Mouse (Mus musculus): ENCODE data around the gene Olfml1. TPM values are rescaled to one million over a fixed set of nuclear protein-coding genes. Genes with fewer than 3 reads are reported as not detected.

The Olfml1 gene
- polyA plus RNA-seq, 1 experiment = not detected

- no peak overlapping the region for H3K27ac ChIP-seq (ENCODE audit: insufficient read depth, low read depth, low read length)
- no peak overlapping the region for H3K4me3 ChIP-seq (ENCODE audit: insufficient read depth, low read length)
- TF ChIP-seq POLR2A (IDR thresholded peaks at IDR 0.05; ENCODE audit: borderline replicate concordance, low read depth, low read length) (no peak), CTCF (IDR thresholded peaks at IDR 0.05; ENCODE audit: low read depth, low read length) (no peak)
- H3K4me1 ChIP-seq (ENCODE audit: control insufficient read depth, insufficient read depth, low read length) = no peaks in the 10 kb centered on the region
These were observed 19.4 kb upstream of the Olfml1 start for GRCm38 (mm10) chr7:107547872-107548271.

- TF ChIP-seq CTCF (IDR thresholded peaks at IDR 0.05; ENCODE audit: low read depth, low read length) (no peak), POLR2A (IDR thresholded peaks at IDR 0.05; ENCODE audit: borderline replicate concordance, low read depth, low read length) (no peak)
- H3K4me1 ChIP-seq (ENCODE audit: control insufficient read depth, insufficient read depth, low read length) = no peaks in the 10 kb centered on the region
These were observed 13.8 kb upstream of the Olfml1 start for GRCm38 (mm10) chr7:107553461-107553860.

DNA sequence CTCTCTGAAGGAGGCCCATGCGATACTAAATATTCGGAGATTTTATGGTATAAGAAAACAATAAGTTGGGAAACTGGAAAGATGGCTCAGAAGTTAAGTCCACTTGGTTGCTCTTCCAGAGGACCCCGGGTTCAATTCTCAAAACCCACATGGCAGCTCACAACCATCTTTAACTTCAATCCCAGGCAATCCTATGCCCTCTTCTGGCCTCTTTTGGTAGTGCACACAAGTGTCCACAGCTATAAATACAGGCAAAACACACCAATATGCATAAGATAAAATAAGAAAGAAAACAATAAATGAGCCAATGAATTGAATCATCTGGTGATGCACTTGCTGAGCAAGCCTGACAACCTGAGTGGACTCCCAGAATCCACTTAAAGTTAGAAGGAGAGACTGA, 11.3 kb upstream of the Olfml1 start:
- no peaks in the 10 kb centered on the region for H3K4me1 ChIP-seq (ENCODE audit: control insufficient read depth, insufficient read depth, low read length)
- no peak overlapping the region for H3K4me3 ChIP-seq (ENCODE audit: insufficient read depth, low read length)
- no peak for TF ChIP-seq CTCF (IDR thresholded peaks at IDR 0.05; ENCODE audit: low read depth, low read length)
- TF ChIP-seq POLR2A (IDR thresholded peaks at IDR 0.05; ENCODE audit: borderline replicate concordance, low read depth, low read length) = no peak
- no peak overlapping the region for H3K27ac ChIP-seq (ENCODE audit: insufficient read depth, low read depth, low read length)

More at GRCm38 (mm10) chr7:107553461-107553860, 13.8 kb upstream of the Olfml1 start:
- Histone ChIP-seq H3K4me3 (ENCODE audit: insufficient read depth, low read length) (no peak overlapping the region), H3K27ac (ENCODE audit: insufficient read depth, low read depth, low read length) (no peak overlapping the region)

- TF ChIP-seq CTCF (IDR thresholded peaks at IDR 0.05; ENCODE audit: low read depth, low read length) = no peak
- TF ChIP-seq POLR2A (IDR thresholded peaks at IDR 0.05; ENCODE audit: borderline replicate concordance, low read depth, low read length) = no peak
- Histone ChIP-seq H3K4me3 (ENCODE audit: insufficient read depth, low read length) (no peak overlapping the region), H3K27ac (ENCODE audit: insufficient read depth, low read depth, low read length) (no peak overlapping the region), H3K4me1 (ENCODE audit: control insufficient read depth, insufficient read depth, low read length) (no peaks in the 10 kb centered on the region)
These were observed 6.6 kb upstream of the Olfml1 start for GRCm38 (mm10) chr7:107560675-107561074.

DNA sequence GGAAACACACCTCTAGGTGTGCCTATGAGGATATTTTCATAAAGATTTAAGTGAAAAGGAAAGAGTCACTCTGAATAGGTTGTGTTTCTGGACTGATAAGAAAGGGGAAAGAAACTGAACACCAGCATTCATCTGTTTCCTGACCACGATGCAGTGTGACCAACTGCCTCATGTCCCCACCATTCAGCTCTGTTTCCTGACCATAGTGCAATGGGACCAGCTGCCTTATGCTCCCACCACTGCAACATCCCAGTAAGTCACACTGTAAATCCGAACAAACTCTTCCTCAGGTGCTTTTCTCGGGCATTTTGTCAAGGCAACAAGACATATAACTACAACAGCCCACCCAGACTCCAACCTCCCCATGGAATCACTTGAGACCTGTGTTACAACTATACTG, 5.7 kb upstream of the Olfml1 start:
- Histone ChIP-seq H3K4me3 (ENCODE audit: insufficient read depth, low read length) (no peak overlapping the region), H3K4me1 (ENCODE audit: control insufficient read depth, insufficient read depth, low read length) (0 out of 2 replicates have a peak, but pooled peaks cover 2% of the 10 kb centered on the region), H3K27ac (ENCODE audit: insufficient read depth, low read depth, low read length) (no peak overlapping the region)
- TF ChIP-seq CTCF (IDR thresholded peaks at IDR 0.05; ENCODE audit: low read depth, low read length) (no peak), POLR2A (IDR thresholded peaks at IDR 0.05; ENCODE audit: borderline replicate concordance, low read depth, low read length) (no peak)

- Histone ChIP-seq H3K4me3 (ENCODE audit: insufficient read depth, low read length) (no peak overlapping the region), H3K4me1 (ENCODE audit: control insufficient read depth, insufficient read depth, low read length) (0 out of 2 replicates have a peak, but pooled peaks cover 2% of the 10 kb centered on the region), H3K27ac (ENCODE audit: insufficient read depth, low read depth, low read length) (no peak overlapping the region)
- TF ChIP-seq POLR2A (IDR thresholded peaks at IDR 0.05; ENCODE audit: borderline replicate concordance, low read depth, low read length) (no peak), CTCF (IDR thresholded peaks at IDR 0.05; ENCODE audit: low read depth, low read length) (no peak)
These were observed 3.5 kb upstream of the Olfml1 start for GRCm38 (mm10) chr7:107563727-107564126.

GRCm38 (mm10) chr7:107567674-107568073, 428 bp downstream of the Olfml1 start:
- TF ChIP-seq POLR2A (IDR thresholded peaks at IDR 0.05; ENCODE audit: borderline replicate concordance, low read depth, low read length) = no peak
- no peak for TF ChIP-seq CTCF (IDR thresholded peaks at IDR 0.05; ENCODE audit: low read depth, low read length)
- Histone ChIP-seq H3K4me1 (ENCODE audit: control insufficient read depth, insufficient read depth, low read length) (0 out of 2 replicates have a peak, but pooled peaks cover 2% of the 10 kb centered on the region), H3K27ac (ENCODE audit: insufficient read depth, low read depth, low read length) (no peak overlapping the region), H3K4me3 (ENCODE audit: insufficient read depth, low read length) (no peak overlapping the region)

DNA sequence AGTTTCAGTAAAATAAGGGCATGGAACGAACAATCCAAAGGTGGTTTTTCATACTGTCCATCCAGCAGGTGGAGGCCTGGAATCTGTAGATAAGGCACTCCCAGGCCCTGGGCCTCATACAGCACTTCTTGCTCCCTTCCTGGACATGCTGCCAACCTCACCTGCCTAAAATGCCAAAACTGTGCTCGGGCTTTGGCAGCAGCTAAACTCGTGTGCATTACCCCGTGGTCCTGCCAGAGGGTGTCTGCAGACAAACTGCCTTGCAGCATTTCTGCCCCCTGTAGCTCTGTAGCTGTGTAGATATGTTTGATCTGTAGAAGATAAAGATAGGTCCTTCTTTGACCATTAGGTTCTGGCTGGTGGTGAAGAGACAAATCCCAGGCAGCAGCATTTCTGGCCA, 1.7 kb downstream of the Olfml1 start:
- Histone ChIP-seq H3K4me3 (ENCODE audit: insufficient read depth, low read length) (no peak overlapping the region), H3K27ac (ENCODE audit: insufficient read depth, low read depth, low read length) (no peak overlapping the region)
- TF ChIP-seq POLR2A (IDR thresholded peaks at IDR 0.05; ENCODE audit: borderline replicate concordance, low read depth, low read length) (no peak), CTCF (IDR thresholded peaks at IDR 0.05; ENCODE audit: low read depth, low read length) (no peak)

GRCm38 (mm10) chr7:107573856-107574255, 6.6 kb downstream of the Olfml1 start:
- no peak overlapping the region for H3K27ac ChIP-seq (ENCODE audit: insufficient read depth, low read depth, low read length)
- H3K4me3 ChIP-seq (ENCODE audit: insufficient read depth, low read length) = no peak overlapping the region
- H3K4me1 ChIP-seq (ENCODE audit: control insufficient read depth, insufficient read depth, low read length) = no peaks in the 10 kb centered on the region
- TF ChIP-seq CTCF (IDR thresholded peaks at IDR 0.05; ENCODE audit: low read depth, low read length) = no peak
- no peak for TF ChIP-seq POLR2A (IDR thresholded peaks at IDR 0.05; ENCODE audit: borderline replicate concordance, low read depth, low read length)

More for the DNA sequence above, 1.7 kb downstream of the Olfml1 start:
- H3K4me1 ChIP-seq (ENCODE audit: control insufficient read depth, insufficient read depth, low read length) = 0 out of 2 replicates have a peak, but pooled peaks cover 2% of the 10 kb centered on the region

DNA sequence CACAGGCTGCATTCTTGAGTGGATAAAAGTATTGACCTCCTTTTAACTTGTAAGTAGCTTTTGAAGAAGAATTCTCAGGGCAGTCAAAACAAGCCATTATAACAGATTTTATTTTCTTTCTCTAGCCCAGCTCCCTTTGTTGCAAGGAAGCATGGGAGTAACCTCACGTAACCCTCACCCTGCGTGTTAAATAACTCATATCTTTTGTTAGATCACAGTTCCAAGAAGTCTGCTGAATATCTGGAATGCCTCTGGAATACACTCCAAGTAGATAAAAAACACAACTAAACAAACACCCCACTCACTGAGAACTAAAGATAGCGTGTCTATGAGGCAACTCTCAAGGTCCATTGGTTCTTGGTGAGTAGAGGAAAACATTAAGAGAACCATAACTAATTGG, 7.0 kb downstream of the Olfml1 start:
- Histone ChIP-seq H3K27ac (ENCODE audit: insufficient read depth, low read depth, low read length) (no peak overlapping the region), H3K4me1 (ENCODE audit: control insufficient read depth, insufficient read depth, low read length) (no peaks in the 10 kb centered on the region), H3K4me3 (ENCODE audit: insufficient read depth, low read length) (no peak overlapping the region)
- TF ChIP-seq POLR2A (IDR thresholded peaks at IDR 0.05; ENCODE audit: borderline replicate concordance, low read depth, low read length) (no peak), CTCF (IDR thresholded peaks at IDR 0.05; ENCODE audit: low read depth, low read length) (no peak)

DNA sequence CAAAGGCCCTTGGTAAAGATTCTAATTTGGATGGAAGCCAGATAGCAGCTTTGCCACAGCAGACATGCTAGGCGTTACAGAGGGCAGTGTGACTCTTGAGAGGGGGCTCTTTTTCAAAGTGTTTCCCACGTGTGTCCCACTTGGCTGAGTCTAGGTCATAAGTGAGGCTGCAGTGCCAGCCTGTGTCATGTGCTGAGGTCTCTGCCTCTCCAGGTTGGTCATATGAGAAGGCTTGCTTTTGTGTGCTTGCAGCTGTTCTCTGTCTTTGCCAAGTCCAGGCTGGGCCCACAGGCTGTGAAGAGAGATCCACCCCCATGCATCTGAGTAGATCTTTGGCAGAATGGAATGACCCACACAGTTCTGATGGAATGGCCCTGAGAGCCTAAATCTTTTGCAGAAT, 25.4 kb downstream of the Olfml1 start:
- H3K4me3 ChIP-seq (ENCODE audit: insufficient read depth, low read length) = no peak overlapping the region
- no peak overlapping the region for H3K27ac ChIP-seq (ENCODE audit: insufficient read depth, low read depth, low read length)
- H3K4me1 ChIP-seq (ENCODE audit: control insufficient read depth, insufficient read depth, low read length) = peaks cover 25% of the 10 kb centered on the region
- TF ChIP-seq POLR2A (IDR thresholded peaks at IDR 0.05; ENCODE audit: borderline replicate concordance, low read depth, low read length) (no peak), CTCF (IDR thresholded peaks at IDR 0.05; ENCODE audit: low read depth, low read length) (no peak)
